Mouse (Mus musculus) myocyte (in vitro differentiated cells): ENCODE data around the gene Top2a. TPM values are rescaled to one million over a fixed set of nuclear protein-coding genes. Genes with fewer than 3 reads are reported as not detected.

ENCODE experiments used
- H3K27me3 ChIP-seq: one replicate; pipeline ENCODE4 v1.6.1; 2011; ENCODE audit not compliant: control insufficient read depth, insufficient read depth, insufficient read length
- H3K36me3 ChIP-seq: one replicate; pipeline ENCODE4 v1.6.1; 2011; ENCODE audit not compliant: control insufficient read depth, insufficient read depth
- H3K4me2 ChIP-seq: one replicate; pipeline ENCODE4 v1.6.1; 2011; ENCODE audit warnings: low read depth, control low read depth
- H3K4me3 ChIP-seq: one replicate; pipeline ENCODE4 v1.5.1; 2011; ENCODE audit warnings: mild to moderate bottlenecking, control low read depth, moderate library complexity
- H3K79me2 ChIP-seq: one replicate; pipeline ENCODE4 v1.6.1; 2011; ENCODE audit not compliant: control insufficient read depth, insufficient read depth
- H3ac ChIP-seq: one replicate; pipeline ENCODE4 v1.6.1; 2011; ENCODE audit not compliant: control insufficient read depth, insufficient read length
- CEBPB ChIP-seq: IDR thresholded peaks from 2 replicates; pipeline ENCODE4 v1.6.1; 2011; ENCODE audit warnings: mild to moderate bottlenecking, moderate library complexity; ENCODE audit not compliant: poor library complexity, insufficient read depth, severe bottlenecking
- E2F4 ChIP-seq: IDR thresholded peaks from one replicate; pipeline ENCODE4 v1.6.1; 2011; ENCODE audit warnings: mild to moderate bottlenecking, control low read depth, moderate library complexity; ENCODE audit not compliant: insufficient read depth
- MAX ChIP-seq: IDR thresholded peaks from one replicate; pipeline ENCODE4 v1.6.1; 2011; ENCODE audit warnings: low read depth, mild to moderate bottlenecking, control low read depth
- MYOD1 ChIP-seq, 3 experiments: IDR thresholded peaks; one replicate each; pipeline ENCODE4 v1.6.1; 2011; ENCODE audit warnings: control low read depth in 2 of 3, low read depth in 2 of 3, mild to moderate bottlenecking in 2 of 3, moderate library complexity in 1 of 3; ENCODE audit not compliant: insufficient read length in 2 of 3, control insufficient read depth in 1 of 3
- MYOG ChIP-seq, 3 experiments: IDR thresholded peaks; one replicate each; pipeline ENCODE4 v1.6.1; 2011; ENCODE audit warnings: control low read depth in 2 of 3, low read depth in 2 of 3, mild to moderate bottlenecking in 2 of 3; ENCODE audit not compliant: insufficient read length in 2 of 3, control insufficient read depth in 1 of 3, insufficient read depth in 1 of 3
- POLR2A ChIP-seq: IDR thresholded peaks from one replicate; pipeline ENCODE4 v1.6.1; 2011; ENCODE audit warnings: low read depth, mild to moderate bottlenecking, control low read depth, moderate library complexity; ENCODE audit not compliant: insufficient read length
- POLR2AphosphoS2 ChIP-seq: IDR thresholded peaks from one replicate; pipeline ENCODE4 v1.6.1; 2011; ENCODE audit warnings: low read depth, control low read depth; ENCODE audit not compliant: insufficient read length
- REST ChIP-seq: IDR thresholded peaks from one replicate; pipeline ENCODE4 v1.6.1; 2011; ENCODE audit warnings: mild to moderate bottlenecking, control low read depth, moderate library complexity; ENCODE audit not compliant: insufficient read depth, insufficient read length
- SRF ChIP-seq: IDR thresholded peaks from one replicate; pipeline ENCODE4 v1.6.1; 2011; ENCODE audit warnings: low read depth; ENCODE audit not compliant: control insufficient read depth, insufficient read length
- TCF12 ChIP-seq: IDR thresholded peaks from one replicate; pipeline ENCODE4 v1.6.1; 2011; ENCODE audit warnings: mild to moderate bottlenecking, control low read depth; ENCODE audit not compliant: poor library complexity, insufficient read depth, severe bottlenecking
- TCF3 ChIP-seq: IDR thresholded peaks from one replicate; pipeline ENCODE4 v1.6.1; 2011; ENCODE audit warnings: low read depth, control low read depth; ENCODE audit not compliant: insufficient read length
- USF1 ChIP-seq: IDR thresholded peaks from one replicate; pipeline ENCODE4 v1.6.1; 2011; ENCODE audit warnings: low read depth, mild to moderate bottlenecking, control low read depth, moderate library complexity
- polyA plus RNA-seq: library from polyadenylated mRNA; unstranded; fragments of >200 nt; fragmentation: generic; extraction: Trizol; gene quantifications from one replicate; pipeline ENCODE4 v1.2.1, GENCODE M21; 2012; ENCODE audit warnings: missing spikeins

Top2a gene
- polyA plus RNA-seq, 1 experiment, result 39.9 TPM

DNA sequence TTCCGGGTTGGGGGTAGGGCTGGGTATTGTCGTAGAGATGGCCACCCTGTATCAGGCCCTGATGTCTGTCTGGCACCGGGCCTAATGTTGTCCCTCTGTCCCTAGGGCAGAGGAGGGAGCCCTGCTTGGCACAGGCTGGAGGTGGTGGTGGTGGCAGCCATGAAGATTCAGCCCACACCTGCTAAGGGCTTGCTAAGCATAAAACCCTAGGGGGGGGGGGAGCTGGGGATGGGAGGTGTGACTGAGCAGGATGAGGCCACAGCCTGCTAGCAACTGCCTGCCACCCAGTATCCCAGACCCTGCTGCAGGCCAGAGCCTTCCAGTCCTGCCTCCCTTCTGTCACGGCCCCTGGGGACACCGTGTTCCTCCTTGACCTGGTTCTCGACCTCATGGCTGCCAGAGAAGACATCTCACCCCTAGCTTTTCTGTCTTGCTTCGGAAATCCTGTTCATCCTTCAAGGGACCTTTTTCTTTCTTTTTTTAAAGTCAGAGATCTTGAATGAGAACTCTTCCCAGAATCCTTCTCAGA, 68.2 kb downstream of the Top2a start:
- Histone ChIP-seq H3ac (no peak overlapping the region), H3K4me2 (no peak overlapping the region), H3K36me3 (no peaks in the 10 kb centered on the region), H3K4me3 (no peak overlapping the region), H3K27me3 (no peaks in the 10 kb centered on the region), H3K79me2 (peaks cover 62% of the 10 kb centered on the region)
- no peak for TF ChIP-seq POLR2A
- TF ChIP-seq USF1, result no peak
- no peak for TF ChIP-seq SRF
- no peak for TF ChIP-seq CEBPB
- TF ChIP-seq MYOG (IDR thresholded peaks at IDR 0.05; ENCODE audit: control insufficient read depth in 1 of 3, insufficient read depth in 1 of 3, insufficient read length in 2 of 3, low read depth in 2 of 3), result no peak
- no peak for TF ChIP-seq MAX
- no peak for TF ChIP-seq TCF12
- no peak for TF ChIP-seq E2F4

GRCm38 (mm10) chr11:98954801-98955706, 68.9 kb downstream of the Top2a start:
- H3ac ChIP-seq, result no peak overlapping the region
- TF ChIP-seq MYOD1 (IDR thresholded peaks at IDR 0.05; ENCODE audit: control insufficient read depth in 1 of 3, insufficient read length in 2 of 3, low read depth in 2 of 3), result no peak
- TF ChIP-seq CEBPB, result no peak
- TF ChIP-seq USF1, result no peak
- no peak for TF ChIP-seq TCF12
- TF ChIP-seq POLR2A, result no peak
- TF ChIP-seq E2F4, result no peak
- peak overlapping the region; percentile 25 for H3K4me2 ChIP-seq
- H3K4me3 ChIP-seq, result no peak overlapping the region
- no peaks in the 10 kb centered on the region for H3K36me3 ChIP-seq
- no peaks in the 10 kb centered on the region for H3K27me3 ChIP-seq
- peaks cover 64% of the 10 kb centered on the region for H3K79me2 ChIP-seq

DNA sequence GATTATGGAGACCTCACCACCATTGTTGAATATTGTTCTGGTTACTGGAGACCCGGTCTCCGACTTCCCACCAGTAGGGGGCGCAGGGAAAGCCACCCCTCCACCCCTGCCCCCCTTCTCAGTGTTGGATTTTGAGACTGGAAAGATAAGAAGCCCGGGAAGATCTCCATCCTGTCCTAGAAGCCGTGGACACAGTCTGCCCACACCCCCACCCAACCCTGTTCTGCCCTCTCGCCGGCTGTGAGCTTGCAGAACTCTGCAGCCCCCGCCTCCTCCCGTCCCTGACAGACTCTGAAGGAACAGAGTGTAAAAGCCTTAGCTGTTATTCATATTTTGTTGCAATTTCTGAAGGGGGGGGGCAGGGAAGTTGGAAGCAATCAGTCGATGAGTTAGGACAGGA, 69.6 kb downstream of the Top2a start:
- TF ChIP-seq REST (no peak), CEBPB (no peak), POLR2A (no peak), SRF (no peak)
- Histone ChIP-seq H3K4me3 (no peak overlapping the region), H3K79me2 (peaks cover 71% of the 10 kb centered on the region), H3K36me3 (no peaks in the 10 kb centered on the region), H3ac (no peak overlapping the region), H3K27me3 (no peaks in the 10 kb centered on the region), H3K4me2 (peak overlapping the region; percentile 25)

- peak; percentile 7 for TF ChIP-seq POLR2AphosphoS2
- TF ChIP-seq USF1, result no peak
- Histone ChIP-seq H3K4me2 (peak overlapping the region; percentile 29), H3K36me3 (no peaks in the 10 kb centered on the region), H3K27me3 (no peaks in the 10 kb centered on the region), H3ac (no peak overlapping the region), H3K4me3 (no peak overlapping the region), H3K79me2 (peaks cover 76% of the 10 kb centered on the region)
Measured at GRCm38 (mm10) chr11:98953835-98954320, 70.1 kb downstream of the Top2a start.

GRCm38 (mm10) chr11:98953361-98953760, 70.6 kb downstream of the Top2a start:
- no peak overlapping the region for H3K4me2 ChIP-seq
- H3K4me3 ChIP-seq, result no peak overlapping the region
- no peaks in the 10 kb centered on the region for H3K36me3 ChIP-seq
- peaks cover 81% of the 10 kb centered on the region for H3K79me2 ChIP-seq
- TF ChIP-seq CEBPB (no peak), TCF12 (no peak), SRF (no peak), MYOG (IDR thresholded peaks at IDR 0.05; ENCODE audit: control insufficient read depth in 1 of 3, insufficient read depth in 1 of 3, insufficient read length in 2 of 3, low read depth in 2 of 3) (no peak), POLR2A (no peak), USF1 (no peak), POLR2AphosphoS2 (no peak), REST (no peak), E2F4 (no peak), MAX (no peak), MYOD1 (IDR thresholded peaks at IDR 0.05; ENCODE audit: control insufficient read depth in 1 of 3, insufficient read length in 2 of 3, low read depth in 2 of 3) (no peak), TCF3 (no peak)
- H3ac ChIP-seq, result no peak overlapping the region
- no peaks in the 10 kb centered on the region for H3K27me3 ChIP-seq
